ENCODE assay signal across 8 mouse cellular contexts in genomic region chr5:124111742-124112497, GRCm38 (mm10). TPM values are rescaled to one million over a fixed set of nuclear protein-coding genes. Genes with fewer than 3 reads are reported as not detected.
DNase-seq lines count a peak whose midpoint lies in the region; ATAC-seq and TF ChIP-seq lines count a peak whose summit lies in the region.

Ogfod2 (plus strand) TSS chr5:124112297.

- TF ChIP-seq EP300 in ES-Bruce4 (IDR thresholded peaks at IDR 0.05; ENCODE audit: insufficient read depth, low read depth, low read length): 0 out of 2 replicates have a peak, but pooled peaks have one; percentile 5
- no peak; the same call in 1 of the 2 replicates for TF ChIP-seq EP300 in liver, postnatal 0 days (IDR thresholded peaks at IDR 0.05; ENCODE audit: low read depth)

- H3K27me3 ChIP-seq in ES-Bruce4 (ENCODE audit: control insufficient read depth, insufficient read depth, low read length, poor library complexity, severe bottlenecking): no peaks in the 10 kb centered on the region
- H3K27me3 ChIP-seq in forebrain, embryonic 13.5 days: no peaks in the 10 kb centered on the region
- H3K27me3 ChIP-seq in liver, postnatal 0 days (ENCODE audit: insufficient read depth, low read length): no peaks in the 10 kb centered on the region
- no peaks in the 10 kb centered on the region for H3K27me3 ChIP-seq in neural tube, embryonic 14.5 days (ENCODE audit: control insufficient read depth, insufficient read depth, low read length)

- intact Hi-C loops in heart, postnatal 10 days (cut with DNase I): no loop called here

- H3K27ac ChIP-seq in ES-Bruce4 (ENCODE audit: insufficient read depth, low read length): no peak within 1 kb of the TSS; the same call in 1 of the 2 replicates
- H3K27ac ChIP-seq in forebrain, embryonic 13.5 days: peak within 1 kb of the TSS; percentile 80
- H3K27ac ChIP-seq in liver, postnatal 0 days (ENCODE audit: low read depth): peak within 1 kb of the TSS; percentile 96
- H3K27ac ChIP-seq in neural tube, embryonic 14.5 days (ENCODE audit: low read depth, low read length): peak within 1 kb of the TSS; percentile 94

- H3K4me1 ChIP-seq in ES-Bruce4 (ENCODE audit: control insufficient read depth, insufficient read depth, low read length): peaks cover 2% of the 10 kb centered on the region
- H3K4me1 ChIP-seq in forebrain, embryonic 13.5 days: peaks cover 32% of the 10 kb centered on the region
- H3K4me1 ChIP-seq in liver, postnatal 0 days (ENCODE audit: insufficient read depth): peaks cover 12% of the 10 kb centered on the region
- peaks cover 23% of the 10 kb centered on the region for H3K4me1 ChIP-seq in neural tube, embryonic 14.5 days (ENCODE audit: control insufficient read depth, insufficient read depth, low read length)

- WGBS in forebrain, embryonic 13.5 days: under 1% methylated on average over 66 of the region's 66 CpGs
- WGBS in large intestine, adult 2 months: under 1% methylated on average over 66 of the region's 66 CpGs
- WGBS in liver, postnatal 0 days (ENCODE audit: insufficient replicate concordance): under 1% methylated on average over 66 of the region's 66 CpGs
- WGBS in neural tube, embryonic 14.5 days: under 1% methylated on average over 66 of the region's 66 CpGs

- no peak for TF ChIP-seq POLR2A in ES-Bruce4 (IDR thresholded peaks at IDR 0.05; ENCODE audit: insufficient read depth, low read length)

- H3K4me3 ChIP-seq in ES-Bruce4 (ENCODE audit: low read depth, low read length): peak within 1 kb of the TSS; percentile 76
- peak within 1 kb of the TSS; percentile 93 for H3K4me3 ChIP-seq in forebrain, embryonic 13.5 days
- peak within 1 kb of the TSS; percentile 79 for H3K4me3 ChIP-seq in liver, postnatal 0 days (ENCODE audit: low read depth, low read length)
- peak within 1 kb of the TSS; percentile 86 for H3K4me3 ChIP-seq in neural tube, embryonic 14.5 days (ENCODE audit: low read depth, low read length)

- ATAC-seq in cerebellum, adult (ENCODE audit: insufficient number of reproducible peaks, low FRiP score, low TSS enrichment): peak; percentile 85
- ATAC-seq in forebrain, embryonic 13.5 days: peak; percentile 97
- ATAC-seq in liver, postnatal 0 days: peak; percentile 96
- peak; percentile 96 for ATAC-seq in neural tube, embryonic 14.5 days (ENCODE audit: low read depth)

- H3K36me3 ChIP-seq in ES-Bruce4 (ENCODE audit: control insufficient read depth, insufficient read depth, low read length, poor library complexity, severe bottlenecking): no peaks in the 10 kb centered on the region
- H3K36me3 ChIP-seq in forebrain, embryonic 13.5 days (ENCODE audit: poor library complexity, severe bottlenecking): peaks cover 9% of the 10 kb centered on the region; the same call in 1 of the 2 replicates
- H3K36me3 ChIP-seq in liver, postnatal 0 days (replicated peaks; ENCODE audit: insufficient read depth, low read length): peaks cover 7% of the 10 kb centered on the region; the same call in 1 of the 2 replicates
- H3K36me3 ChIP-seq in neural tube, embryonic 14.5 days (ENCODE audit: control insufficient read depth, insufficient read depth, low read length): no peaks in the 10 kb centered on the region

- peak within 1 kb of the TSS; percentile 92 for H3K4me2 ChIP-seq in forebrain, embryonic 13.5 days
- peak within 1 kb of the TSS; percentile 92 for H3K4me2 ChIP-seq in liver, postnatal 0 days (ENCODE audit: low read depth, low read length)
- peak within 1 kb of the TSS; percentile 92 for H3K4me2 ChIP-seq in neural tube, embryonic 14.5 days (ENCODE audit: low read depth, low read length)

- DNase-seq in heart, postnatal 10 days: peak; percentile 96
- DNase-seq in large intestine, adult 2 months (ENCODE audit: low read depth, low spot score): peak; percentile 78
- DNase-seq in liver, postnatal 0 days: peak; percentile 99
- peak; percentile 96 for DNase-seq in testis, postnatal 10 days (ENCODE audit: low spot score)

- TF ChIP-seq CTCF in ES-Bruce4 (IDR thresholded peaks at IDR 0.05; ENCODE audit: low read depth, low read length): peak; percentile 6
- TF ChIP-seq CTCF in liver, postnatal 0 days (IDR thresholded peaks at IDR 0.05; ENCODE audit: low read depth): peak; percentile 69

- H3K9ac ChIP-seq in ES-Bruce4 (ENCODE audit: low read depth, poor library complexity, severe bottlenecking): peak within 1 kb of the TSS; percentile 30; the same call in 1 of the 2 replicates
- H3K9ac ChIP-seq in forebrain, embryonic 13.5 days: peak within 1 kb of the TSS; percentile 79
- peak within 1 kb of the TSS; percentile 79 for H3K9ac ChIP-seq in liver, postnatal 0 days (replicated peaks)
- peak within 1 kb of the TSS; percentile 74 for H3K9ac ChIP-seq in neural tube, embryonic 14.5 days (replicated peaks; ENCODE audit: low read depth, low read length)

- peaks cover 4% of the 10 kb centered on the region for H3K9me3 ChIP-seq in ES-Bruce4 (replicated peaks; ENCODE audit: control insufficient read depth, insufficient read depth, low read length, poor library complexity, severe bottlenecking)
- no peaks in the 10 kb centered on the region for H3K9me3 ChIP-seq in forebrain, embryonic 13.5 days (replicated peaks)
- no peaks in the 10 kb centered on the region for H3K9me3 ChIP-seq in liver, postnatal 0 days (ENCODE audit: low read length)
- no peaks in the 10 kb centered on the region for H3K9me3 ChIP-seq in neural tube, embryonic 14.5 days (ENCODE audit: control insufficient read depth, low read length)

RNA-seq across cellular contexts. Expression of gene Ogfod2, which starts in this region (rescaled TPM):
- 4.6 and 6.0 TPM in 2 replicates for polyA plus RNA-seq in ES-Bruce4 (2011; ENCODE audit: insufficient read depth, insufficient read length, low read depth, missing spikeins)
- polyA plus RNA-seq in forebrain, embryonic 13.5 days (2015; fragmentation: Nextera tagmentation; extraction: Ambion mirVana): 23.5 and 24.3 TPM in 2 replicates
- 10 to 100 TPM; 11.9 to 14.2 TPM for total RNA-seq in heart, postnatal 10 days (2021)
- polyA plus RNA-seq in large intestine, adult 2 months (2012; rRNA removed): 37.7 and 41.5 TPM in 2 replicates
- 14.9 and 16.8 TPM in 2 replicates for polyA plus RNA-seq in liver, postnatal 0 days (2015; fragmentation: Nextera tagmentation; extraction: Ambion mirVana)
- polyA plus RNA-seq in neural tube, embryonic 14.5 days (2014; fragmentation: Nextera tagmentation; extraction: Ambion mirVana): 25.0 and 29.1 TPM in 2 replicates
